Mouse (Mus musculus): ENCODE measurements around the gene Arhgap27.

- TF ChIP-seq POLR2A (IDR thresholded peaks at IDR 0.05; ENCODE audit: extremely low read depth, insufficient read depth, low read length) (no peak), CTCF (IDR thresholded peaks at IDR 0.05; ENCODE audit: extremely low read depth, insufficient read depth, low read length) (no peak)
Observed at GRCm38 (mm10) chr11:103350711-103351315, 12.7 kb downstream of the Arhgap27 start.
